Comparison of ENCODE assay signal across 8 mouse cellular contexts in genomic region chr6:136468974-136469792, GRCm38 (mm10). TPM values are rescaled to one million over a fixed set of nuclear protein-coding genes. Genes with fewer than 3 reads are reported as not detected.
DNase-seq lines count a peak whose midpoint lies in the region; ATAC-seq and TF ChIP-seq lines count a peak whose summit lies in the region.

No protein-coding gene starts in this region.

- intact Hi-C loops in heart, adult 2 months (cut with DNase I) = loop anchor here (1.0 kb wide), 1 partner anchor 63 kb away; no protein-coding TSS in a partner anchor

- TF ChIP-seq EP300 in heart, adult 2 months (IDR thresholded peaks at IDR 0.05; ENCODE audit: insufficient read depth, low read depth, low read length) = peak; percentile 3; the same call in 1 of the 2 replicates

- H3K79me2 ChIP-seq in heart, adult 2 months (replicated peaks; ENCODE audit: control insufficient read depth, insufficient read depth, low read length) = no peaks in the 10 kb centered on the region

- 27% methylated on average over 12 of the region's 12 CpGs for WGBS in heart, adult 2 months
- 17% methylated on average over 12 of the region's 12 CpGs for WGBS in embryonic facial prominence, embryonic 12.5 days
- WGBS in intestine, embryonic 14.5 days = 23% methylated on average over 12 of the region's 12 CpGs

- TF ChIP-seq CTCF in heart, adult 2 months (IDR thresholded peaks at IDR 0.05) = no peak

- no peaks in the 10 kb centered on the region for H3K27me3 ChIP-seq in heart, adult 2 months (ENCODE audit: control insufficient read depth, insufficient read depth, low read length)
- no peaks in the 10 kb centered on the region for H3K27me3 ChIP-seq in embryonic facial prominence, embryonic 12.5 days
- H3K27me3 ChIP-seq in intestine, embryonic 14.5 days (replicated peaks; ENCODE audit: control insufficient read depth, insufficient read depth, low read length) = no peaks in the 10 kb centered on the region

- no peak overlapping the region for H3K4me2 ChIP-seq in embryonic facial prominence, embryonic 12.5 days (replicated peaks)
- peak overlapping the region; percentile 7; the same call in 1 of the 2 replicates for H3K4me2 ChIP-seq in intestine, embryonic 14.5 days (ENCODE audit: low read length)

- H3K4me1 ChIP-seq in heart, adult 2 months (ENCODE audit: control insufficient read depth, insufficient read depth, low read length) = peaks cover 23% of the 10 kb centered on the region
- peaks cover 0 to 16% of the 10 kb centered on the region in 2 experiments; a peak in 3 of 4 replicates for H3K4me1 ChIP-seq in ES-E14 (ENCODE audit: control insufficient read depth in 2 of 2, insufficient read depth in 2 of 2, low read length in 2 of 2, poor library complexity in 1 of 2)
- H3K4me1 ChIP-seq in embryonic facial prominence, embryonic 12.5 days = peaks cover 10% of the 10 kb centered on the region; the same call in 1 of the 2 replicates
- H3K4me1 ChIP-seq in intestine, embryonic 14.5 days (replicated peaks; ENCODE audit: control insufficient read depth, insufficient read depth, low read length) = peaks cover 24% of the 10 kb centered on the region; the same call in 1 of the 2 replicates

- ATAC-seq in embryonic facial prominence, embryonic 12.5 days (ENCODE audit: insufficient number of reproducible peaks, insufficient read depth, low FRiP score, low TSS enrichment) = no peak; the same call in 1 of the 2 replicates
- ATAC-seq in intestine, embryonic 14.5 days (replicated peaks; ENCODE audit: low FRiP score, low TSS enrichment, low read depth) = peak; percentile 6; the same call in 1 of the 2 replicates
- no peak for ATAC-seq in monocyte, adult 5-6 weeks (replicated peaks; ENCODE audit: insufficient number of reproducible peaks, low FRiP score, low TSS enrichment, poor library complexity, severe bottlenecking)

- H3K9me3 ChIP-seq in ES-E14 (ENCODE audit: control insufficient read depth, insufficient read depth, low read depth, low read length) = no peaks in the 10 kb centered on the region
- no peaks in the 10 kb centered on the region for H3K9me3 ChIP-seq in embryonic facial prominence, embryonic 12.5 days
- no peaks in the 10 kb centered on the region for H3K9me3 ChIP-seq in intestine, embryonic 14.5 days (ENCODE audit: control insufficient read depth, low read length)

- in situ Hi-C loops in ES-E14 (cut with MboI; ENCODE audit: low sequenced_read_pairs in 2 of 2, unreplicated experiment in 2 of 2) = no loop called here

- H3K27ac ChIP-seq in heart, adult 2 months = peak overlapping the region; percentile 83
- peak overlapping the region; percentile 100 for H3K27ac ChIP-seq in ES-E14 (ENCODE audit: insufficient read depth, low read depth, low read length, poor library complexity, severe bottlenecking)
- H3K27ac ChIP-seq in embryonic facial prominence, embryonic 12.5 days = peak overlapping the region; percentile 97
- peak overlapping the region; percentile 97 for H3K27ac ChIP-seq in intestine, embryonic 14.5 days (ENCODE audit: low read depth)

- no peak for DNase-seq in heart, adult 2 months
- no peak for DNase-seq in heart, adult 9 months (ENCODE audit: low spot score in 2 of 2)
- no peak for DNase-seq in ES-E14 (ENCODE audit: low read depth, low spot score)
- DNase-seq in intestine, embryonic 14.5 days (ENCODE audit: low spot score) = no peak
- peak; percentile 58 for DNase-seq in mesoderm, embryonic 11.5 days (ENCODE audit: low read depth, low spot score)
- DNase-seq in urinary bladder, postnatal 14 days (ENCODE audit: low spot score) = no peak

- TF ChIP-seq POLR2A in heart, adult 2 months (IDR thresholded peaks at IDR 0.05; ENCODE audit: insufficient read depth, low read depth, low read length) = no peak

- H3K4me3 ChIP-seq in heart, adult 2 months = no peak overlapping the region
- H3K4me3 ChIP-seq in ES-E14 (ENCODE audit: insufficient read depth in 1 of 2, low read depth in 1 of 2, low read length in 2 of 2, poor library complexity in 1 of 2, severe bottlenecking in 1 of 2) = peak overlapping the region; percentile 35 to 38
- no peak overlapping the region for H3K4me3 ChIP-seq in embryonic facial prominence, embryonic 12.5 days
- H3K4me3 ChIP-seq in intestine, embryonic 14.5 days (ENCODE audit: low read depth, low read length) = no peak overlapping the region

- H3K36me3 ChIP-seq in heart, adult 2 months (ENCODE audit: control insufficient read depth, insufficient read depth, low read length) = peaks cover 4% of the 10 kb centered on the region
- H3K36me3 ChIP-seq in ES-E14 (ENCODE audit: control insufficient read depth, insufficient read depth, low read length, poor library complexity, severe bottlenecking) = peaks cover 12% of the 10 kb centered on the region; the same call in 1 of the 2 replicates
- no peaks in the 10 kb centered on the region for H3K36me3 ChIP-seq in embryonic facial prominence, embryonic 12.5 days
- H3K36me3 ChIP-seq in intestine, embryonic 14.5 days (ENCODE audit: control insufficient read depth, insufficient read depth, low read length) = no peaks in the 10 kb centered on the region

- H3K9ac ChIP-seq in heart, adult 2 months (ENCODE audit: low read depth, low read length) = no peak overlapping the region
- H3K9ac ChIP-seq in ES-E14 (ENCODE audit: insufficient read depth, low read depth, low read length, poor library complexity, severe bottlenecking) = peak overlapping the region; percentile 49; the same call in 1 of the 2 replicates
- no peak overlapping the region for H3K9ac ChIP-seq in embryonic facial prominence, embryonic 12.5 days
- H3K9ac ChIP-seq in intestine, embryonic 14.5 days (ENCODE audit: low read length) = no peak overlapping the region

TF ChIP-seq in ES-E14, 5 proteins besides CTCF, POLR2A, EP300 and RAD21:
- TF ChIP-seq ZC3H11A (IDR thresholded peaks at IDR 0.05; ENCODE audit: borderline replicate concordance, low read depth, low read length) (no peak), MAFK (IDR thresholded peaks at IDR 0.05; ENCODE audit: insufficient read depth, low read depth, low read length) (no peak), HCFC1 (IDR thresholded peaks at IDR 0.05; ENCODE audit: borderline replicate concordance, insufficient read depth, low read length) (no peak), ZNF384 (IDR thresholded peaks at IDR 0.05; ENCODE audit: low read depth, low read length) (no peak), CHD2 (IDR thresholded peaks at IDR 0.05; ENCODE audit: low read depth, low read length) (no peak; the same call in 1 of the 2 replicates)
TF ChIP-seq in ES-E14: peak in this region for 0.

RNA-seq across cellular contexts. Expression of gene Atf7ip, which starts 36.8 kb away (rescaled TPM):
- total RNA-seq in heart, adult 2 months (2021) = 10 to 100 TPM; 73.1 to 88.0 TPM
- polyA plus RNA-seq in heart, adult 2 months (2012; rRNA removed) = 21.4 and 31.7 TPM in 2 replicates
- 26.8 and 35.9 TPM in 2 replicates for total RNA-seq in ES-E14 (2012; rRNA removed)
- 54.8 and 55.1 TPM in 2 replicates for polyA plus RNA-seq in embryonic facial prominence, embryonic 12.5 days (2016; fragmentation: Nextera tagmentation; extraction: Ambion mirVana)
- polyA plus RNA-seq in intestine, embryonic 14.5 days (2014; fragmentation: Nextera tagmentation; extraction: Ambion mirVana) = 32.9 and 36.0 TPM in 2 replicates
- 53.5 to 127 TPM (median 61.9 TPM) in 3 replicates for total RNA-seq in monocyte, adult 5-6 weeks (2017)

RNA-seq across cellular contexts. Expression of gene E330021D16Rik, which starts 53.8 kb away (rescaled TPM):
- not detected for total RNA-seq in heart, adult 2 months (2021)
- polyA plus RNA-seq in heart, adult 2 months (2012; rRNA removed) = not detected in 2 replicates
- 0.36 TPM in 1 of 2 replicates, not detected in the other for total RNA-seq in ES-E14 (2012; rRNA removed)
- not detected in 2 replicates for polyA plus RNA-seq in embryonic facial prominence, embryonic 12.5 days (2016; fragmentation: Nextera tagmentation; extraction: Ambion mirVana)
- polyA plus RNA-seq in intestine, embryonic 14.5 days (2014; fragmentation: Nextera tagmentation; extraction: Ambion mirVana) = 0.11 TPM in 1 of 2 replicates, not detected in the other
- total RNA-seq in monocyte, adult 5-6 weeks (2017) = 0.75 TPM in 1 of 3 replicates, not detected in the others

Comparison
In these comparisons a context has a peak if more than half of its experiments do, and no peak if none do; other contexts are left out.
1. H3K4me3 ChIP-seq: peak in ES-E14 (2 of 2); none in heart, adult 2 months (single experiment), embryonic facial prominence, embryonic 12.5 days (single experiment) and intestine, embryonic 14.5 days (single experiment).
2. Peak in every context shown above with its lines, with median percentiles within 50 percentile points of each other: H3K27ac ChIP-seq.